7 mouse cellular contexts compared by ENCODE assay signal in genomic region chr17:10552295-10553056, GRCm38 (mm10).
"Had no signal": no experiment of that assay in that cellular context is flagged by ENCODE, and none has a peak within 500 bp of the region (broad histone marks: within the 10 kb centered on the region; RNA-seq: fewer than 3 reads in every experiment).

No protein-coding gene starts in this region.

- DNase-seq: kidney, postnatal 14 days; lung, adult 2 months; lung, postnatal 4 days; retina, postnatal 1 day; right cerebral cortex, postnatal 4 days; thymus, adult 2 months; thymus, postnatal 25 days had no signal
